Mouse (Mus musculus) heart, embryonic 14.5 days (tissue): Measurements from ENCODE around the gene Il13. TPM values are rescaled to one million over a fixed set of nuclear protein-coding genes. Genes with fewer than 3 reads are reported as not detected.

Experiments
- ATAC-seq: fragments of 200-750 bp; cut with Nextera tagmentation; 2 replicates; pipeline ENCODE4 v1.8.0; 2017; ENCODE audit warnings: low read depth, moderate TSS enrichment; ENCODE audit not compliant: insufficient number of reproducible peaks, insufficient read depth, low FRiP score
- H3K27ac ChIP-seq, 2 experiments: fragments of 200-500 bp in 1 of 2; fragments of 300-500 bp in 1 of 2; sonication (generic) in 1 of 2; replicated peaks in 1 of 2; 2 replicates each; pipeline ENCODE4 v1.5.1; 2012 to 2014; ENCODE audit warnings: low read depth in 2 of 2, low read length in 2 of 2, control low read depth in 1 of 2, mild to moderate bottlenecking in 1 of 2, mixed read lengths in 1 of 2; ENCODE audit not compliant: control insufficient read depth in 1 of 2, insufficient read depth in 1 of 2
- H3K27me3 ChIP-seq: fragments of 300-500 bp; sonication (generic); 2 replicates; pipeline ENCODE4 v1.6.1; 2014; ENCODE audit warnings: mild to moderate bottlenecking, low read length, control low read depth; ENCODE audit not compliant: control insufficient read depth, insufficient read depth
- H3K36me3 ChIP-seq: fragments of 300-500 bp; sonication (generic); 2 replicates; pipeline ENCODE4 v1.6.1; 2014; ENCODE audit warnings: mild to moderate bottlenecking, control low read depth, low read length, mixed read lengths; ENCODE audit not compliant: control insufficient read depth, insufficient read depth
- H3K4me1 ChIP-seq, 2 experiments: fragments of 200-500 bp in 1 of 2; fragments of 300-500 bp in 1 of 2; sonication (generic) in 1 of 2; 2 replicates each; pipeline ENCODE4 v1.6.1; 2012 to 2014; ENCODE audit warnings: low read length in 2 of 2, control low read depth in 1 of 2, mixed read lengths in 1 of 2; ENCODE audit not compliant: control insufficient read depth in 2 of 2, insufficient read depth in 2 of 2
- H3K4me2 ChIP-seq: fragments of 300-500 bp; sonication (generic); 2 replicates; pipeline ENCODE4 v1.6.1; 2014; ENCODE audit warnings: mild to moderate bottlenecking, low read length
- H3K4me3 ChIP-seq, 2 experiments: fragments of 200-500 bp in 1 of 2; fragments of 300-500 bp in 1 of 2; sonication (generic) in 1 of 2; 2 replicates each; pipeline ENCODE4 v1.5.1; 2012 to 2014; ENCODE audit warnings: low read length in 2 of 2, mild to moderate bottlenecking in 2 of 2, control low read depth in 1 of 2, low read depth in 1 of 2, moderate library complexity in 1 of 2; ENCODE audit not compliant: control insufficient read depth in 1 of 2, insufficient read depth in 1 of 2
- H3K9ac ChIP-seq: fragments of 300-500 bp; sonication (generic); 2 replicates; pipeline ENCODE4 v1.6.1; 2014; ENCODE audit warnings: mild to moderate bottlenecking, low read length
- H3K9me3 ChIP-seq: fragments of 300-500 bp; sonication (generic); 2 replicates; pipeline ENCODE4 v1.6.1; 2016; ENCODE audit warnings: low read length, control low read depth; ENCODE audit not compliant: control insufficient read depth
- WGBS: fragments of 180-500 bp; shearing (Covaris S2); extraction: QIAGEN DNeasy Blood & Tissue Kit; methylation state at CpG from one replicate; pipeline ENCODE4 v1.1.7; 2014; 5-methylcytosine and 5-hydroxymethylcytosine counted together
- polyA plus RNA-seq: library from polyadenylated mRNA; unstranded; fragments of >200 nt; fragmentation: Nextera tagmentation; extraction: Ambion mirVana; gene quantifications from 2 replicates; pipeline ENCODE4 v1.2.1, GENCODE M21; 2014

Il13 gene
- polyA plus RNA-seq, 1 experiment from 2014 or later, result not detected

DNA sequence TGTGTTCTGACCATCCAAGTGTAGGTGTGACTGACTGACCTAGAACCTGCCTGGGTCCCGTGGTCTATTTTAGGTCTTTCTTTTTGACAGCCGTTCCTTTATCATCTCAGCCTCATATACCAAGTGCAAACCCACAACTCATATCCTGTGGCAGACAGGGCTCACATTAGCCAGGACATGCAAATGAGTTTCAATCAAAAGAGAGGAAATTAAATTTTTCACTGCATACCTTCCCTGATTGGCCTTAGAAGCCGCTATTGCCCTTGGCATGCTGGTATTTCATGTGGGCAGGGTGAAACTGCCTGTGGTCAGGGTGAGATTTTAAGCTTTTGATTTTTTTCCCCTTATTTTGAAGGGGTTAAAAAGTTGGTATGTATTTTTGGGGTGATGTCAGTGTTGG, 24.8 kb downstream of the Il13 start:
- no peak overlapping the region for H3K4me3 ChIP-seq
- H3K4me1 ChIP-seq, result peaks cover 0 to 5% of the 10 kb centered on the region in 2 experiments; a peak in 2 of 4 replicates
- no peak for ATAC-seq
- H3K4me2 ChIP-seq, result no peak overlapping the region
- 60% methylated on average over 3 of the region's 3 CpGs for WGBS
- H3K9ac ChIP-seq, result no peak overlapping the region
- no peaks in the 10 kb centered on the region for H3K9me3 ChIP-seq
- no peaks in the 10 kb centered on the region for H3K27me3 ChIP-seq
- H3K36me3 ChIP-seq, result no peaks in the 10 kb centered on the region
- H3K27ac ChIP-seq, result no peak overlapping the region

GRCm38 (mm10) chr11:53609231-53609630, 25.3 kb downstream of the Il13 start:
- H3K4me1 ChIP-seq, result peaks cover 0 to 5% of the 10 kb centered on the region in 2 experiments; a peak in 2 of 4 replicates
- WGBS, result 79% methylated on average over 6 of the region's 6 CpGs
- H3K36me3 ChIP-seq, result no peaks in the 10 kb centered on the region
- H3K27ac ChIP-seq, result no peak overlapping the region
- H3K27me3 ChIP-seq, result no peaks in the 10 kb centered on the region
- no peak overlapping the region for H3K9ac ChIP-seq
- ATAC-seq, result no peak
- no peak overlapping the region for H3K4me2 ChIP-seq
- no peaks in the 10 kb centered on the region for H3K9me3 ChIP-seq
- no peak overlapping the region for H3K4me3 ChIP-seq

- H3K4me2 ChIP-seq, result peak overlapping the region; percentile 42
- no peaks in the 10 kb centered on the region for H3K9me3 ChIP-seq
- H3K4me1 ChIP-seq, result peaks cover 0 to 5% of the 10 kb centered on the region in 2 experiments; a peak in 2 of 4 replicates
- peaks cover 10% of the 10 kb centered on the region for H3K36me3 ChIP-seq
- H3K27me3 ChIP-seq, result no peaks in the 10 kb centered on the region
- H3K9ac ChIP-seq, result peak overlapping the region; percentile 21; the same call in 1 of the 2 replicates
- no peak overlapping the region for H3K27ac ChIP-seq
- no peak overlapping the region for H3K4me3 ChIP-seq
- 7% methylated on average over 12 of the region's 12 CpGs for WGBS
- ATAC-seq, result no peak
These were observed 28.9 kb downstream of the Il13 start for GRCm38 (mm10) chr11:53605609-53606008.

- Histone ChIP-seq H3K9me3 (no peaks in the 10 kb centered on the region), H3K4me2 (no peak overlapping the region), H3K27ac (no peak overlapping the region), H3K4me3 (no peak overlapping the region), H3K9ac (no peak overlapping the region), H3K36me3 (peaks cover 13% of the 10 kb centered on the region), H3K4me1 (peaks cover 0 to 5% of the 10 kb centered on the region in 2 experiments; a peak in 2 of 4 replicates), H3K27me3 (no peaks in the 10 kb centered on the region)
- 91% methylated on average over 3 of the region's 3 CpGs for WGBS
- ATAC-seq, result no peak
These were observed 29.5 kb downstream of the Il13 start for GRCm38 (mm10) chr11:53604983-53605382.

DNA sequence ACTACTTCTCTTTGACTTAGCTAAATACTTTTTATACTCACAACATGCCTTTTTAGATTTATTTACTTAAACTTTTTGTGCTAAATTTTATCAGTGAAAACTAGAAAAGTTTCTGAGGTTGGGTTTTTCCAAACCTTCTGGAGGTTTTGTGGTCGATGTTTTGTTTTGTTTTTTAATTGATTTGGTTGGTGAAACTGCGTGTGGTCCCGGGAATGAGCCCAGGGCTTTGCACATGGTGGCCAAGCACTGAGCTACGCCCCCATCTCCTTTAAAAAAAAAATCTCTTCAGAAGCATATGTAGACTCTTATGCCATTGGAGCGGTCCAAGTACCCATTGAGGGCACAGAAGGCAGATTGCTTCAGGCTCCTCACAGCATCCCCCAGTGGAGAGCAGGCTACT, 43.4 kb downstream of the Il13 start:
- Histone ChIP-seq H3K27ac (no peak overlapping the region), H3K36me3 (peaks cover 49% of the 10 kb centered on the region)

DNA sequence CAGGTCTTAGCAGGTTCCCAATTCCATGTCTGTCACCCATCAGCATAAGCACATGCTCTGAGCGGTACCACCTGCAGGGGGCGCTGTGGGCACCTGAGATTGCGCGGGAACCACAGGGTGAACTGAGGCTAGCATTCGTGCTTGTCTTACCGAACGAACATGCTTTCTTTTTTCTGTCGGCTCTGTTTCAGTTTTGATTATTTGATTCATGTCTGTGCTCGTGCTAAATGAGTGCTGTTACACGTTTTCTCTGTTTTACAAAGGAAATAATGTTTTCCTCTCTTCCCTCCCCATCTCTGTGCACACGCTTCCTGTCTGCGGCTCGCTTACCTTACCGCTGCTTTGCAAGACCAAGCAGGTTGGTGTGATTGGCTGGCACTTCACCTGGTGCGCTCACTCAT, 44.1 kb downstream of the Il13 start:
- H3K4me3 ChIP-seq, result no peak overlapping the region
- no peak overlapping the region for H3K9ac ChIP-seq
- H3K9me3 ChIP-seq, result no peaks in the 10 kb centered on the region
- peaks cover 2 to 4% of the 10 kb centered on the region in 2 experiments; a peak in 3 of 4 replicates for H3K4me1 ChIP-seq
- 44% methylated on average over 15 of the region's 15 CpGs for WGBS
- H3K4me2 ChIP-seq, result no peak overlapping the region
- no peak for ATAC-seq
- H3K27me3 ChIP-seq, result no peaks in the 10 kb centered on the region
- H3K27ac ChIP-seq, result no peak overlapping the region
- peaks cover 48% of the 10 kb centered on the region for H3K36me3 ChIP-seq

More for the DNA sequence above, 43.4 kb downstream of the Il13 start:
- no peak overlapping the region for H3K4me2 ChIP-seq
- no peak for ATAC-seq
- H3K9me3 ChIP-seq, result no peaks in the 10 kb centered on the region
- no peaks in the 10 kb centered on the region for H3K27me3 ChIP-seq
- no peaks in the 10 kb centered on the region for H3K4me1 ChIP-seq
- H3K4me3 ChIP-seq, result no peak overlapping the region
- H3K9ac ChIP-seq, result no peak overlapping the region
- 88% methylated on average over 5 of the region's 5 CpGs for WGBS

- no peak overlapping the region for H3K4me2 ChIP-seq
- H3K4me1 ChIP-seq, result peaks cover 2 to 4% of the 10 kb centered on the region in 2 experiments; a peak in 3 of 4 replicates
- no peak overlapping the region for H3K4me3 ChIP-seq
- ATAC-seq, result no peak
- H3K27ac ChIP-seq, result no peak overlapping the region
- no peaks in the 10 kb centered on the region for H3K27me3 ChIP-seq
- 85% methylated on average over 8 of the region's 8 CpGs for WGBS
- H3K36me3 ChIP-seq, result peaks cover 52% of the 10 kb centered on the region
- H3K9me3 ChIP-seq, result no peaks in the 10 kb centered on the region
- H3K9ac ChIP-seq, result no peak overlapping the region
These were observed 46.2 kb downstream of the Il13 start for GRCm38 (mm10) chr11:53588279-53588678.

GRCm38 (mm10) chr11:53585510-53585909, 49.0 kb downstream of the Il13 start:
- no peak overlapping the region for H3K4me2 ChIP-seq
- no peak overlapping the region for H3K4me3 ChIP-seq
- H3K9me3 ChIP-seq, result no peaks in the 10 kb centered on the region
- no peak for ATAC-seq
- H3K4me1 ChIP-seq, result peaks cover 2 to 4% of the 10 kb centered on the region in 2 experiments; a peak in 3 of 4 replicates
- peaks cover 62% of the 10 kb centered on the region for H3K36me3 ChIP-seq
- H3K9ac ChIP-seq, result no peak overlapping the region
- WGBS, result 52% methylated on average over 6 of the region's 6 CpGs
- H3K27me3 ChIP-seq, result no peaks in the 10 kb centered on the region
- no peak overlapping the region for H3K27ac ChIP-seq
